Mouse (Mus musculus) kidney, adult 8-10 months (tissue): ENCODE data around the gene Cib2.
A peak's percentile ranks its signal among the peaks of the same experiment; 100 is the strongest.

Experiments
- DNase-seq, 2 experiments: peaks; one replicate each; pipeline ENCODE4 v3.0.0; 2022

Cib2 gene

DNA sequence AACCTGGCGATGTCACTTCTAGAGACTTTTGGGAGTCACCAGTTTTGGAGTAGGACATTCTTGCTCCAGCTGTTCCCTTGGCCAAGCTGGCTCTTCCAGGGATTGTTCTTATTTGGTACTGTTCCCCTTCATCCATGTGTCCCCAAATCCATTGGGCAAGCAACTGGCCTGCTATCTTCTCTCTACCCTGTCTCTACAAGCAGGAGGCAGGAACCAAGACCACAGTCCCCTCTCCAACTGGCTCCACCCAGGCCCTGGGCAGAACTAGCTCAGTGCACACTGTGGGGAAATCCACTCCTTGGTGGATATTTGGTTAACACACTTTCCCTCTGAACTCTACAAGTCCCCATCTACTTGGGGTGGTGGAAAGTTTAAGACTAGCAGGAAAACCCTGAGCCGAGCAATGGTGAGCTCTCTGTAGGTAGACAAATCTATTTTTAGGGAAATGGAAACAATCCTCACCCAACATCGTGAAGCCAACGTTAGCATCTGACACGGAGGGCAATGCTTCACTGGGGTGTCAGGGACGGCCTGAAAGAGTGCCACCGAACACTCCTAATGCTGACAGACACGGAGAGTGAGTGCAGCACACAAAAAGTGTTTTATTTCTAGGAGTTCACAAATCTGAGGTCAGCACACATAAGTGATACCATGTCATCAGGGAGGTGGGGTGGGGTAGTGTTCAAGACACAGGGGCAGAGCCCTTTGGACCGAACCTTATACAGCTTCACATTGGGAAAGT lies 15.6 kb downstream of the Cib2 start:
- DNase-seq: no peak

DNA sequence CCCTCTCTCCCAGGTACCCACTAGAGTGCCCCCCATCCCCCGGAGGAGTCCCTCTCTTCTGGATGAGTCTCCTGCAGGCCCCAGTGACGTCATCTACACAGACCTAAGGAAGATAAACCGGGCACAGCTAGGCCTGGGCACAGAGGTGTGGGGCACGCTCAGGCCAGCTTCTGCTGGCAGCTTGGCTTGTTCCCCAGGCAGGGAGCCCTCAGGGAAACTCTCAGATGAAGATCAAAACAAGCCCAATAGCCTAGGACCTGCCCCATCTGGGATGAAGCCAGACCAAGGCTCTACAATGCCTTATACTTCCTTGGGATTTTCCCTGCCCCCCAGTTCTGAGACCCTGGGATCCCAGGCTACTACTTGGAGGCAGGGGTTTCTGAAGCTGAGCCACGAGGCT lies 19.2 kb downstream of the Cib2 start:
- DNase-seq: no peak

DNA sequence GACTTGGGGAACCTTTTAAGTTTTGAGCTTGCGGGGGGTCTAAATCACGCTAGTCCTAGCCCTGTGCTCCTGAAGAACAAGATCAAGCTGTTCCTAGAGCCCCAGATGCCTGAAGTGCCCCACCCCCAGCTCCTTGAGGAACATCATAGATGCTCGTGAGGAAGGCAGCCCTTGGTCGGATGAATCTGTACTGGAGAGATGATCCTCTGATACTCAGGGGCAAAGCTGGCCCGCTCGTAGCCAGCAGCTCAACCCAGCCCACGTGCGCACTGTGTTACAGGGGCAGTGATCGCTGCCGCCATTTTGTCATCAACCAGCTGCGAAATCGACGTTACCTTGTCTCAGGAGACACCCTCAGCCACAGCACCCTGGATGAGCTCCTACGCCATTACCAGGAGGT lies 21.3 kb downstream of the Cib2 start, which contains the start of gene Sh2d7:
Gene Sh2d7, plus strand, starts transcription at position 301 of the 400 bp plus-strand sequence.
- no peak for DNase-seq

DNA sequence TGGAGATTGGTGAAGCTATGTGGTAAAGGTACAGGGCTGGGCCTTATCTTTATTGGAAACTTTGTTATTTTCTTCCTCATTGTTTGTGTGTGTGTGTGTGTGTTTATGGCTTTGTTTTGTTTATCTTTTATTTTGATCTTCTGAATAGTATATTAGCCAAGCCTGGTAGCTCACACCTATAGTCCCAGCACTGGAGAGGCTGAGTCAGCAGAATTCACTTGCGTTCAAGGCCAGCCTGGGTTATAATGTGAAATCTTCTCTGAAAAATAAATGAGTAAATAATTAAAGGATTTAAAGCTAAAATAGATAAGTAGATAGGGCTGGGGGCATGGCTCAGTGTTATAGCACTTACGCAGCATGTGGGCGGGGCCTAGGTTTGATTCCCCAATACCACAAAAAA lies 21.8 kb downstream of the Cib2 start:
- DNase-seq: no peak

DNA sequence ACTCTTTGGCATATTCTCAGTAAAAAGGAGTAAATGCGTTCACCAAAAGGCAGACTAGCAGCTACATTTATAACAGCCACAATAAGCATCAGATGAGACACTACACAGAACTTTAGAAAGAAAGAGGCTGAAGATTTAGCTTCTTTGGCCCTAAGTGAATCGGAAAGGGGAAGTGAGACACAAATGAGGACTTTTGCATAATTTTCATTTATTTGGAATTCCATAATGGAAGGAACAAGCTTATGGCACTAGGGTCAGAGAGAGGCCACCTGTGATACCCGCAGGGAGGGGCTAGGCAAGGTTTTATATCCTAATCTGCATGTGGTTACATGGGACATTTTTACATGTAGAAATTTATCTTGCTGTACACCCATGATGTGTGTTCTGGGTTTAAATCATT lies 22.5 kb downstream of the Cib2 start:
- no peak for DNase-seq

DNA sequence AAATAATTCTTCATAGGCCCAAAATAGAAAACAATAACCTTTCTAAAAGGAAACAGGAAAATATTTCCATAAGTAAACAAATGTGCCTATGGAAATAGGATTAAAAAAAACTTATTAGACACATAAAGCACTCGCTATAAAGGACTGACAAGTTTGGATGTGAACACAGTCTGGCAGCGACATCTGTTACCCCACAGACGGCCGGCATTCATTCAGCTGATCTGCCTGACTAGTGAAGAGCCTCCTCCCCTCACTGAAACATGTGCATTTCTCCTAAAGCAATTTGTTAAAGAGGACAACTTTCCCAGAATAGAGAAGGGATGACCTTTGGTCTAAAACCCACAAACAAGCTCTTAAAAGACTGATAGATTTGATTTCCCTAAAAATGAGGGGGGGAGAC lies 23.0 kb downstream of the Cib2 start:
- no peak for DNase-seq

DNA sequence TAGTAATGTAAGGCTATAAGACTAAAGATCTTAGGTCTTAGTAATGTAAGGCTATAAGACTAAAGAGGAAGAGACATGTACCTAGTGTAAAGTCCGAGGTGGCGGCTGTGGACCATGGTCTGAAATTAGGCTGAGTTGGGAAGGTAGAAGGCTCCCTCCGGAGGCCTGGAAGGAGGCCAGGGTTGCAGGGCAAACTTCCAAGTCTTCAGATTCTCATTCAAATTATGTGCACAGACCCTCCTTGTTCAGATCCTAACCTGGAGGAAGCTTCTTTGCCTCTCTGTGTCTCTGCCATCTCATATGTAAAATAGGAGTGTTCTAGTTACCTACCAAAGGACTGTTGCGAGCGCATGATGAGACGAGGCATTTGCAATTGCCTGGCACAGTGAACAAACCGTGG lies 23.8 kb downstream of the Cib2 start:
- DNase-seq: peak; percentile 16 to 52

DNA sequence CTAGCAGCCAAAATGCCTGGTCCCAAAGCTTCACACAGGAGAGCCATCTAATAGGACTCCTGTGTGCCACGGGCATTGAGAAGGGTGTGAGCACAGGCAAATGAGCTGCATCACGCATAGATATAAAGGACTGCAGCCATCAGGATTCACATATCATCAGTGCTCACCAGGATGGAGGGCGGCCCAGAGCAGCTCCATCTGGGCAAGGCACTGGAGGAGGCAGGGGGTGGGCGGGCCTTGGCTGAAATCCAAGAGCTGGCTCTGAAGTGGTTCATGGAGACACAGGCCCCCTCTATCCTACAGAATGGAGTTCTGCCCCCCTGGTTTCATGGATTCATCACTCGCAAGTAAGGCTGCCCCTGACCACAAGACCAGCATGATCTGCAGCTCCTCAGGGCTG lies 26.0 kb downstream of the Cib2 start:
- DNase-seq: no peak

DNA sequence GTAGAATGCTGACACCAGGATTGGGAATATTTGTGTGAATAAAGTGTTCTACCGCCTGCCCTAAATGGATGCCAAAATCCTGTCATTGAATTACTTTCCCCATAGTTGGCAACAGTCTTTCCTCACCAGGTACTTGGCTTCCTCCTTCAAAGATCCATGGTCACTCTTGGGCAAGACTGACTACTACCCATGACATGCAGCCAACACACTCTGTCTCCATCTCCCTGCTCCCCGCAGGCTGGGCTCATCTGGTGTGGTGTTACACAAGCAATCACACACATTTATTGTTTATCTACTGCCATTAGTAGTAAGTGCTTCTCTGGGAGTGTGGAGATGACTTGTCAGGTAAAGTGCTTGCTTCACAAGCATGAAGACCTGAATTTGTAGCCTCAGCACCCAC lies 27.1 kb downstream of the Cib2 start:
- no peak for DNase-seq

DNA sequence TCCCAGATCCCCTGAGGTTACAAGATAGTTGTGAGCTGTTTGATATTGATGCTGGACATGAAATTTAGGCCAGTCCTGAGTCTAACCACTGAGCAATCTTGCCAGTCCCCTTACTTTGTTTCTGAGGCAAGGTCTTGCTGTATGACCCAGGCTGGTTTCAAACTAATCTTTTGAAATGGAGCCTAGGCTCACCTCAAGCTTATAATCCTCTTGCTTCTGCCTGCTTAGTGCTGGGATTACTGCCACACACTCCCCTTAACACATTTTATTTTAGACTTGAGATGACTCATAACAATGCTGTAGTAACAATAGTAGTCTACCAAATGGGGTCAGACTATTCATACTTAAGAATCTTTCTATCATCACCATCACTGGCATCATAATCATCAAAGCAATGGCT lies 28.6 kb downstream of the Cib2 start:
- DNase-seq: no peak

DNA sequence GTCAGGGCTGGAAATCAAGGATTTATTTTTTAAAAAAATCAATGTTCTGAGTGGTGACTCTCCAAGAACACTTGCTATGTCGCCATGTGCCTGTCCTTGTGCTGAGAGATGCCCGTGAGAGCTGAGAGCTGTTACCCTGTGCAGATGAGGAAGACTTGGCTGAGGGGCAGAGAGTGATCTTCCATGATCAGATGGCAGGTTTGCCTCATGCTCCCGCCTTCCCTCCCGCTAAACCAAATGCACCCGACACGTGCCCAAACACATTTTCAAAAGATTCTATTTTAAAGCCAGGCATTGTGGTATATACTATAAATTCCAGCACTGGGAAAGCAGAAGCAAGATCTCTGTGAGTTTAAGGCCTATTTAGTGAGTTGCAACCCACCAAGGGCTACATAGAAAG lies 29.2 kb downstream of the Cib2 start:
- no peak for DNase-seq

DNA sequence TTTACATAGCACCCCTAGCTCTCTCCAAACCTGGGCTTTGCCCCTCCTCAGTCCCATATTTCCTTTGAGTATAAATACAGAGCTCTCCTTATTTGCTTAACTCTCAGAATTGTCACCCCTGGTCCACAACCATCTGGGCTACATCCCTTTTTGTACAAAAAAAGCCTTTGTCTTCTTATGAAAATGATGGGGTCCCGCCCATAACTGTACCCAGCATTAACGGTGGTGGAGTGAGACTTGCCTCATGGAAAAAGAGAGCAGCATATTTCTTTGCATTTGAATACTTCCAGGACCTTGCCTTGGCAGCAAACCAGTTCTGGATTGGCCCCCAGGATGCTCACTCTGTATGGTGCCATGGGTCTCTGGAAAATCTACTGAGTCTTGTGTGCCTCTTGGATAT lies 30.1 kb downstream of the Cib2 start:
- DNase-seq: no peak

DNA sequence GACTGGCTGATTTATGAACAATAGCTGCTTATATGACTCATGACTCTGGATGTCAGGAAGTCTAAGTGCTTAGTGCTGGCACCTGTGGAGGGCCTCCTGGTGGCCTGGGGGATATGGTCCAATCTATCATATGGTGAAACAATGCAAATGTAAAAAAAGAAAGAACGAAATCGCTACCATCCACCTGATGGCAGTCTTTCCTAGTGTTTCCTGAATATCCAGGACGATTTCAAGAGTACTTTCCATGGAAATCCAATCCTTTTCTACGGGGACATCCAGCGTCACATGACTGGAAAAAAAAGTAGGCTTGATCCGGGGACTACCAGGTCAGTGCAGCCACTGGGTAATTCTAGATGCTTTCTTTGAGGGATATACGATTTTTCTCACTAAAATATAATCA lies 32.3 kb downstream of the Cib2 start:
- DNase-seq: no peak

DNA sequence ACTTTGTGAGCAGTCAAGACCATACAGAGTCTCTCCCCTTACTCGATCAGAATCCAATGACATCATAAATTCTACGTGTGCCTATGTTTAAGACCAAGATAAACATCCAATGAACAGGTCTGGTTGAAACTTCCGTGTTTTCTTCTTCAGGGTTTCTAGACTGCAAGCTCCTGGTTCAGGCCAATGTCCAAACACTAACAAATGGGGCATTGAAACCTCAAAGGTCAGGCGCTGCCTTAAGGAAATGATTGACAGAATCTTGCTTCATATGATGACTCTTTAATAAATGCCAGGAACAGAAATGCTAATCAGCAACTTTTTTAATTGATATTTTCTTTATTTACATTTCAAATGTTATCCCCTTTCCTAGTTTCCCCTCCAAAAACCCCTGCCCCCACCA lies 39.7 kb downstream of the Cib2 start:
- DNase-seq: peak; percentile 68 to 77

DNA sequence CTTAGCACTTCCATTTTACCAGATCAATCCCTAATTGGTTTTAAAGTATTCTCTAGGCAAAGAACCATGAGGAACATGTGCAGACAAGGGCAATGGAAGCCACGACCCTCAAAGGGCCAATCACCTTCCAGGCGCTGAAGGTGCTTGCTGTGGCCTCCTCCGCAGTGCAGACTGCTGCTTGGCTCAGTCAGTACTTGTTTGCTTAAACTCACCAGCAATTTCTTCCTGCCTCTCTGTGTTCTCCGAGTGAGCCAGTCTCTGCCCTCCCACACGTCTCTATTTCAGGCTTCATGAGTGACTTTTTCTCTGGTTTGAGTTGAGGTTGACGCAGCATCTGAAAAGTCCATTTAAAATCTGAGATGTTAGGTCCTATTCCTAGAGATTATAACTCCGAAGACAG lies 41.1 kb downstream of the Cib2 start:
- DNase-seq: no peak

DNA sequence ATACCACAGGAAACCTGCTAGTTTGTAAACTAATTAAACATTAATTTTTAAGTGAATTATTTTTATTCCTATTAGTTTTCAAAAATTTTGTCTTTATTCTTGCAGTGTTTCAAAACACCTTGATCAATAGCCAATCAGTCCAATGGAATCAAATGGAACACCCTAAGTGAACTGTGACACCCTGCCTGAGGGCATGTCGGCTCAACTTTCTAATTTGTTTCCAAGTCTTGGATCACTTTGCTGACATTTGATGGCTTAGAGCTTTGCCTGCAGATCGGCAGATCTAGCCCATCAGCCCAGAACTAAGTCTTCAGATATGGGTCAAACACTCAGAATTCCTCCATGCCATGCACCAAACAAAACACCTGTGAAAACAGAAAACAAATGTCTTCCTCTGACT lies 44.0 kb downstream of the Cib2 start:
- no peak for DNase-seq

DNA sequence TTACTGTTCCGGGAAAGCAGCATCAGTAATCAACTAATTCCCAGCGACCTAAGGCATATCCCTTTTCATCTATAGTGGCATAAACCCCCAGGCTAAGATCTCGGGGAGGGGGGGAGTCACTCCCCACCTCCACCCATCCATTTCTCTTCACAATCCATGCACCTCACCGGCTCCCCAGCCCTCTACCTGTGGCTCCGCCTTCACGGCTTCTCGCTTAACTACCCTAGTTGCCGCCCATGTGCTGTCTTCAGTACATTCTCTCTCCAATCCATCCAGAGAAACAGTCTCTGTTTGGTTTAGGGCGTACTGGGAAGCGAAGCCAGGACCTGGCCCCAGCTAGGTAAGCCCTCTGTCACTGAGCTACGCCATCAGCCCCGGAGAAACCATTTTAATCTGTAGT lies 57.1 kb downstream of the Cib2 start:
- DNase-seq: peak; percentile 28 to 55

DNA sequence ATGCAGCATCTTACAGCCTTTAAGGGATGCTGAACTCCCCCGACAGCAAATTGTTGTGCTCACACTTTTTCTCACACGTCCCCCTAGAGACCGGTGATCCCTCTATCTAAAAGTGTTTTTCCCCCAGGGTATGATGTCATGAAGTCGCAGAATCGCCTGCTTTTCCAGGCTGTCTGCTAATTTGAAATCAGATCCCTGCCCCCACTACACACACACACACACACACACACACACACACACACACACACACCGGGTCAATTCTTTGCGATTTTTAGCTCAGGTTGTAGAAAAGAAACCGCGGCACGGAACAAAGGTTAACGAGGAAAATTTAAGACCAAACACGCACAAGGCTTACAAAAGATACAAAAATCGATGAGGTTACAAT lies 57.9 kb downstream of the Cib2 start:
- no peak for DNase-seq

DNA sequence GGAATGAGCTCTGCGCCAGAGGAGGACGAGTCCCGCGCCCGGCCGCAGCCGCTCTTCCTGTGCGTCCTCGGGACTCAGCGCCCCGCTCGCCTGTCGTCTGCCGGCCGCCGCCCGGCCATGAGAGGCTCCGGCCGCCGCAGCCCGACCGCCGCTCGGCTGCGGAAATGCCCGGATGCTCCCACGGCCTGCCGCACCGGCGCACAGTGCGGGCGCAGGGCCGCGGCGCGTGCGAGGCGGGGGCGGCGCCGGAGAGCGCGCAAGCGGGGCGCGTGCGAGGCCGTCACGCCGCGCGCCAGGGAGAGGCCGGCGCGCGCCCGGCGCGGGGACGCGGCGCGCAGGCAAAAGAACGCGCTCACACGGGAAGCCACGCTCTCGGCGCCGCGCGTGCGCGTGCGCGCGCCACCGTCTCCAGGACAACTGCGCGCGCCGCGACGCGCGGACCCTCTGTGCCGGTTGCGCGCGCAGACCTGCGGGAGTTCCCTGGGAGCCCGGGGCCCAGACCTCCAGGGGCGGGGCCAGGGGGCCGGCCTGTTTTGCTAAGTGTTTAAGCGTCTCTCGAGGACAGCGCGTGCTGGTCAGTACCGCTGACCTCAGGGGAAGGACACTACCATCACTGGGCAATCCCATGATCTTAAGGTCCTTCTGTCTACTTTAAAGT lies 58.4 kb downstream of the Cib2 start, which contains the start of gene Dmxl2:
Gene Dmxl2, minus strand, starts transcription at position 174 of the 658 bp plus-strand sequence.
- DNase-seq: peak; percentile 94 to 95

DNA sequence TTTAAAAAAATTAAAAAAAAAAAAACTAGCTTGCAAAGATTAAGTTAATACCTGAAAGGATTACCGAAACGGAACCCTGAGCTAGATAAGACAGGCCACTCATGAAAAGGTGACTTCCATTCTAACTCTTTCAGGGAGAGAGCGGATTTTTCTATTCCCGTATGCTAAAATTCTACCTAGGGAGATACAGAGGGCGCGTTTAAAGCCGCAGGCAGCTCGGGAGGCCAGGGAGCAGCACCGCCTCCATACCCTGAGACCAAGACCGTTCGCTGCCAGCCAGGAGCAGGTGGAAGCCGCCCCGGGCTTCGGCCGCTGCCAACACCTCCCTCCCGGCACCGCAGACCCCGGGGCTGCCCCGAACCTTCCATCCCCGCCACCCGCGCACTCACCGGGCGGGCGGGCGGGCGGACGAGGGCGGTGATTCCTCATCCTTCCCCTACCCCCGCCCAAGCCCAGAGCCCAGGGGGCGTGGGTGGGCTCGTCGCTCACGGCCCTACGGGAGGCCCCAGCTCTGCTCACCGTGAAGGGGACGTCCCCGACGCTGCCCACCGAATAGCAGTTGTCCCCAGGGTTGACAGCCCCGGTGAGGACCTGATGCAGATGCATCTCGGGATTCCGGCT lies 59.1 kb downstream of the Cib2 start:
- peak; percentile 36 to 47 for DNase-seq

DNA sequence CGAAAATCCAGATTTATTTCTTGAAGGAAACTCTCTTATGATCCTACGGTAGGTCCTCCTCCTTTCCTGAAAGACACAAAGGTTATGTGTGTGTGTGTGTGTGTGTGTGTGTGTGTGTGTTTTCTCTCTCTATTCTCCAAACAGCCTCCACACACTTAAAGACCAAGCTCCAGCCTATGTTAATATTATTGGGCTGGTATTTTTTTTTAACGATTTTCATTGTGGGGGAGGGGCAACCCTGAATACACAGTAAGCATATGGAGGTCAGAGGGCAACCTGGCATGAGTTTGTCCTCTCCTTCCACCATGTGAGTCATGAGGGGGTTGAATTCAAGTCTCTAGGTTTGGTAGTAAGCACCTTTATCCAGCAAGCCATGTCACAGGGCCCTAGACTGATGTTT lies 60.2 kb downstream of the Cib2 start:
- no peak for DNase-seq

DNA sequence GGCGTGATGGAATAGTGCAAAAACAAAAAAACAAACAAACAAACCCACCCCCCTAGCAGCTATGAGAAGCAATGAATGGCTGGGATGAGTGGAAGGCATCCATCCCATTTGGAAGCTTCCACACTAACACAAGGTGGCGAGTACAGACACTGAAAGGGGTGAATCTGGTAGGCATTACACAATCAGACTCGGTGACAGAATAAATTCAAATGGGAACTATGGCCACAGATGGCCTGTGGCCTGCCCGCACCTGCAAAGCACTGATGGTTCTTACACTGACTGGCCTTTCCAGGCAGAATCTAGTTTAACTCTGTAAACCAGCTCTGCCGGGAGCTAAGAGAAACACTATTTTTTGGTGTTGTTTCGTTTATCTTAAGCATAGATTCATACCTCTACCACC lies 60.7 kb downstream of the Cib2 start:
- no peak for DNase-seq
